Mouse (Mus musculus) stomach, embryonic 14.5 days (tissue): ENCODE measurements at regions not wholly inside any gene's neighbourhood (a gene's known extent, or its start where the extent isn't known, plus 50 kb on each side); places are given as distances from the start of the nearest gene placed in this dataset.

ENCODE experiments used
- ATAC-seq: fragments of 200-750 bp; cut with Nextera tagmentation; 2 replicates; pipeline ENCODE4 v1.8.0; 2017; ENCODE audit warnings: low read depth, moderate TSS enrichment; ENCODE audit not compliant: insufficient number of reproducible peaks, insufficient read depth, low FRiP score
- H3K27ac ChIP-seq: fragments of 300-500 bp; sonication (generic); 2 replicates; pipeline ENCODE4 v1.5.1; 2014; ENCODE audit warnings: mild to moderate bottlenecking, low read length, moderate library complexity, mixed read lengths
- H3K27me3 ChIP-seq: fragments of 300-500 bp; sonication (generic); 2 replicates; pipeline ENCODE4 v1.6.1; 2014; ENCODE audit warnings: low read length, control low read depth, mixed read lengths; ENCODE audit not compliant: control insufficient read depth, insufficient read depth
- H3K36me3 ChIP-seq: fragments of 300-500 bp; sonication (generic); 2 replicates; pipeline ENCODE4 v1.6.1; 2014; ENCODE audit warnings: mild to moderate bottlenecking, control low read depth, low read length, moderate library complexity, mixed read lengths; ENCODE audit not compliant: control insufficient read depth, insufficient read depth
- H3K4me1 ChIP-seq: fragments of 300-500 bp; sonication (generic); 2 replicates; pipeline ENCODE4 v1.6.1; 2014; ENCODE audit warnings: low read length, control low read depth, mixed read lengths; ENCODE audit not compliant: control insufficient read depth, insufficient read depth
- H3K4me2 ChIP-seq: fragments of 300-500 bp; sonication (generic); replicated peaks from 2 replicates; pipeline ENCODE4 v1.6.1; 2014; ENCODE audit warnings: low read depth, low read length, control low read depth
- H3K4me3 ChIP-seq: fragments of 300-500 bp; sonication (generic); 2 replicates; pipeline ENCODE4 v1.5.1; 2014; ENCODE audit warnings: low read depth, low read length, control low read depth
- H3K9ac ChIP-seq: fragments of 300-500 bp; sonication (generic); replicated peaks from 2 replicates; pipeline ENCODE4 v1.6.1; 2014; ENCODE audit warnings: low read depth, mild to moderate bottlenecking, control low read depth, low read length, moderate library complexity, mixed read lengths
- H3K9me3 ChIP-seq: fragments of 300-500 bp; sonication (generic); 2 replicates; pipeline ENCODE4 v1.6.1; 2016; ENCODE audit warnings: low read depth, low read length, control low read depth; ENCODE audit not compliant: control insufficient read depth
- WGBS: fragments of 180-500 bp; shearing (Covaris S2); extraction: QIAGEN DNeasy Blood & Tissue Kit; methylation state at CpG from one replicate; pipeline ENCODE4 v1.1.7; 2014; 5-methylcytosine and 5-hydroxymethylcytosine counted together

- H3K9me3 ChIP-seq, result no peaks in the 10 kb centered on the region
- no peak overlapping the region for H3K4me3 ChIP-seq
- H3K4me1 ChIP-seq, result no peaks in the 10 kb centered on the region
- H3K36me3 ChIP-seq, result no peaks in the 10 kb centered on the region
- no peak for ATAC-seq
- 80% methylated on average over 3 of the region's 3 CpGs for WGBS
- H3K27me3 ChIP-seq, result no peaks in the 10 kb centered on the region
- H3K9ac ChIP-seq, result no peak overlapping the region
- H3K27ac ChIP-seq, result no peak overlapping the region
- no peak overlapping the region for H3K4me2 ChIP-seq
Measured at GRCm38 (mm10) chr3:60138319-60138718, 56.6 kb downstream of the Sucnr1 start.

GRCm38 (mm10) chr3:60159865-60160264 is 78.2 kb downstream of the Sucnr1 start:
- Histone ChIP-seq H3K4me1 (no peaks in the 10 kb centered on the region), H3K27me3 (no peaks in the 10 kb centered on the region), H3K27ac (no peak overlapping the region), H3K4me2 (no peak overlapping the region), H3K36me3 (no peaks in the 10 kb centered on the region), H3K4me3 (no peak overlapping the region), H3K9ac (no peak overlapping the region), H3K9me3 (no peaks in the 10 kb centered on the region)
- 86% methylated on average over 3 of the region's 3 CpGs for WGBS
- no peak for ATAC-seq

- Histone ChIP-seq H3K9ac (no peak overlapping the region), H3K4me2 (no peak overlapping the region), H3K4me1 (no peaks in the 10 kb centered on the region), H3K9me3 (no peaks in the 10 kb centered on the region), H3K27me3 (no peaks in the 10 kb centered on the region), H3K27ac (no peak overlapping the region), H3K4me3 (no peak overlapping the region), H3K36me3 (no peaks in the 10 kb centered on the region)
- ATAC-seq, result no peak
- 75% methylated on average over 3 of the region's 3 CpGs for WGBS
Measured at GRCm38 (mm10) chr3:60167633-60168032, 86.0 kb downstream of the Sucnr1 start.

- Histone ChIP-seq H3K4me2 (no peak overlapping the region), H3K4me1 (no peaks in the 10 kb centered on the region), H3K27me3 (no peaks in the 10 kb centered on the region), H3K4me3 (no peak overlapping the region), H3K9me3 (no peaks in the 10 kb centered on the region), H3K27ac (no peak overlapping the region), H3K36me3 (no peaks in the 10 kb centered on the region), H3K9ac (no peak overlapping the region)
- 45% methylated on average over 2 of the region's 2 CpGs for WGBS
- ATAC-seq, result no peak
Measured at GRCm38 (mm10) chr3:60168135-60168926, 86.7 kb downstream of the Sucnr1 start.

GRCm38 (mm10) chr3:60169606-60170005 is 87.9 kb downstream of the Sucnr1 start:
- H3K4me2 ChIP-seq, result no peak overlapping the region
- H3K4me3 ChIP-seq, result no peak overlapping the region
- no peaks in the 10 kb centered on the region for H3K36me3 ChIP-seq
- no peaks in the 10 kb centered on the region for H3K9me3 ChIP-seq
- H3K9ac ChIP-seq, result no peak overlapping the region
- H3K4me1 ChIP-seq, result no peaks in the 10 kb centered on the region
- peak; percentile 56 for ATAC-seq
- no peak overlapping the region for H3K27ac ChIP-seq
- H3K27me3 ChIP-seq, result no peaks in the 10 kb centered on the region

- H3K4me3 ChIP-seq, result no peak overlapping the region
- no peaks in the 10 kb centered on the region for H3K4me1 ChIP-seq
- H3K4me2 ChIP-seq, result no peak overlapping the region
- WGBS, result 77% methylated on average over 2 of the region's 2 CpGs
- no peaks in the 10 kb centered on the region for H3K27me3 ChIP-seq
- H3K9me3 ChIP-seq, result no peaks in the 10 kb centered on the region
- no peak overlapping the region for H3K9ac ChIP-seq
- no peak for ATAC-seq
- no peaks in the 10 kb centered on the region for H3K36me3 ChIP-seq
- no peak overlapping the region for H3K27ac ChIP-seq
Measured at GRCm38 (mm10) chr3:60184481-60184880, 102.8 kb downstream of the Sucnr1 start.

GRCm38 (mm10) chr3:60196031-60196430 is 114.4 kb downstream of the Sucnr1 start:
- H3K27ac ChIP-seq, result no peak overlapping the region
- 64% methylated on average over 3 of the region's 3 CpGs for WGBS

GRCm38 (mm10) chr3:60207936-60208335 is 126.3 kb downstream of the Sucnr1 start:
- H3K36me3 ChIP-seq, result no peaks in the 10 kb centered on the region

More at GRCm38 (mm10) chr3:60196031-60196430, 114.4 kb downstream of the Sucnr1 start:
- ATAC-seq, result no peak
- Histone ChIP-seq H3K9me3 (no peaks in the 10 kb centered on the region), H3K4me1 (no peaks in the 10 kb centered on the region), H3K4me2 (no peak overlapping the region), H3K27me3 (no peaks in the 10 kb centered on the region), H3K36me3 (no peaks in the 10 kb centered on the region), H3K9ac (no peak overlapping the region), H3K4me3 (no peak overlapping the region)

GRCm38 (mm10) chr3:60218938-60219337 is 137.3 kb downstream of the Sucnr1 start:
- H3K27ac ChIP-seq, result no peak overlapping the region
- no peak overlapping the region for H3K9ac ChIP-seq
- 71% methylated on average over 3 of the region's 3 CpGs for WGBS
- H3K4me3 ChIP-seq, result no peak overlapping the region
- no peaks in the 10 kb centered on the region for H3K4me1 ChIP-seq
- H3K36me3 ChIP-seq, result no peaks in the 10 kb centered on the region
- no peaks in the 10 kb centered on the region for H3K27me3 ChIP-seq
- no peak for ATAC-seq
- no peak overlapping the region for H3K4me2 ChIP-seq
- H3K9me3 ChIP-seq, result no peaks in the 10 kb centered on the region

More at GRCm38 (mm10) chr3:60207936-60208335, 126.3 kb downstream of the Sucnr1 start:
- H3K4me3 ChIP-seq, result no peak overlapping the region
- no peak overlapping the region for H3K27ac ChIP-seq
- H3K4me2 ChIP-seq, result no peak overlapping the region
- H3K4me1 ChIP-seq, result no peaks in the 10 kb centered on the region
- WGBS, result 83% methylated on average over 1 of the region's 1 CpGs
- no peaks in the 10 kb centered on the region for H3K27me3 ChIP-seq
- ATAC-seq, result no peak
- H3K9me3 ChIP-seq, result no peaks in the 10 kb centered on the region
- no peak overlapping the region for H3K9ac ChIP-seq
